Mouse (Mus musculus): ENCODE data around the gene Olfr1272. TPM values are rescaled to one million over a fixed set of nuclear protein-coding genes. Genes with fewer than 3 reads are reported as not detected.

The Olfr1272 gene
- polyA plus RNA-seq (2015; fragmentation: Illumina TruSeq; extraction: RNeasy Lipid Tissue Mini Kit (QIAGEN cat#74804); ENCODE audit: low read depth, low replicate concordance) = not detected

GRCm38 (mm10) chr2:90292741-90293140 lies at the start of gene Olfr1272:
Gene Olfr1272, minus strand, starts transcription at chr2:90292841.

GRCm38 (mm10) chr2:90321900-90322299 lies 29.3 kb upstream of the Olfr1272 start, which contains the start of gene Gm13769:
Gene Gm13769, plus strand, starts transcription at chr2:90322200.

GRCm38 (mm10) chr2:90270932-90271331 lies 21.7 kb downstream of the Olfr1272 start, which contains the start of gene Olfr1271:
Gene Olfr1271, minus strand, starts transcription at chr2:90271032.

GRCm38 (mm10) chr2:90257492-90257891 lies 35.1 kb downstream of the Olfr1272 start, which contains the start of gene Olfr142:
Gene Olfr142, minus strand, starts transcription at chr2:90257592.

Other genes with a start within 250 kb of the Olfr1272 start
- gene Olfr140, start 229.2 kb downstream of the Olfr1272 start, polyA plus RNA-seq (2015; fragmentation: Illumina TruSeq; extraction: RNeasy Lipid Tissue Mini Kit (QIAGEN cat#74804); ENCODE audit: low read depth, low replicate concordance) = not detected
- not detected for gene Olfr1269, start 171.4 kb downstream of the Olfr1272 start, polyA plus RNA-seq (2015; fragmentation: Illumina TruSeq; extraction: RNeasy Lipid Tissue Mini Kit (QIAGEN cat#74804); ENCODE audit: low read depth, low replicate concordance)
- not detected for gene Olfr32, start 150.5 kb downstream of the Olfr1272 start, polyA plus RNA-seq (2015; fragmentation: Illumina TruSeq; extraction: RNeasy Lipid Tissue Mini Kit (QIAGEN cat#74804); ENCODE audit: low read depth, low replicate concordance)
- not detected for gene Olfr1270, start 139.8 kb downstream of the Olfr1272 start, polyA plus RNA-seq (2015; fragmentation: Illumina TruSeq; extraction: RNeasy Lipid Tissue Mini Kit (QIAGEN cat#74804); ENCODE audit: low read depth, low replicate concordance)
- not detected for gene Olfr1506, start 68.3 kb downstream of the Olfr1272 start, polyA plus RNA-seq (2015; fragmentation: Illumina TruSeq; extraction: RNeasy Lipid Tissue Mini Kit (QIAGEN cat#74804); ENCODE audit: low read depth, low replicate concordance)
- not detected for gene Olfr142, start 35.2 kb downstream of the Olfr1272 start, polyA plus RNA-seq (2015; fragmentation: Illumina TruSeq; extraction: RNeasy Lipid Tissue Mini Kit (QIAGEN cat#74804); ENCODE audit: low read depth, low replicate concordance)
- gene Olfr1271, start 21.8 kb downstream of the Olfr1272 start, polyA plus RNA-seq (2015; fragmentation: Illumina TruSeq; extraction: RNeasy Lipid Tissue Mini Kit (QIAGEN cat#74804); ENCODE audit: low read depth, low replicate concordance) = not detected
- not detected for gene Gm13769, start 29.4 kb upstream of the Olfr1272 start, polyA plus RNA-seq (2015; fragmentation: Illumina TruSeq; extraction: RNeasy Lipid Tissue Mini Kit (QIAGEN cat#74804); ENCODE audit: low read depth, low replicate concordance)
- not detected for gene Olfr1274-ps, start 105.8 kb upstream of the Olfr1272 start, polyA plus RNA-seq (2015; fragmentation: Illumina TruSeq; extraction: RNeasy Lipid Tissue Mini Kit (QIAGEN cat#74804); ENCODE audit: low read depth, low replicate concordance)

Measured in brain, adult 10 weeks (tissue).